Mouse (Mus musculus): ENCODE data around the gene Qrich2.

- TF ChIP-seq CTCF (IDR thresholded peaks at IDR 0.05; ENCODE audit: low read depth) (no peak), EP300 (optimal IDR thresholded peaks at IDR 0.05) (no peak)
Measured at GRCm38 (mm10) chr11:116409008-116409407, 57.0 kb downstream of the Qrich2 start.

All from stomach, postnatal 0 days (tissue).